Mouse (Mus musculus): Measurements from ENCODE around the gene Scamp2.

- TF ChIP-seq CTCF (IDR thresholded peaks at IDR 0.05; ENCODE audit: low read depth) (no peak), EP300 (IDR thresholded peaks at IDR 0.05; ENCODE audit: low read depth) (no peak)
Measured at GRCm38 (mm10) chr9:57600620-57601352, 40.0 kb downstream of the Scamp2 start.

Measured in liver, embryonic 14.5 days (tissue).